Mouse (Mus musculus) stomach, embryonic 16.5 days (tissue): ENCODE measurements around the gene R3hcc1l. TPM values are rescaled to one million over a fixed set of nuclear protein-coding genes. Genes with fewer than 3 reads are reported as not detected.

Experiments used
- ATAC-seq: fragments of 200-750 bp; cut with Nextera tagmentation; 2 replicates; pipeline ENCODE4 v1.8.0; 2017; ENCODE audit warnings: moderate number of reproducible peaks, moderate TSS enrichment; ENCODE audit not compliant: insufficient read depth, low FRiP score
- H3K27ac ChIP-seq: fragments of 300-500 bp; sonication (generic); 2 replicates; pipeline ENCODE4 v1.5.1; 2014; ENCODE audit warnings: low read length
- H3K27me3 ChIP-seq: fragments of 300-500 bp; sonication (generic); 2 replicates; pipeline ENCODE4 v1.6.1; 2014; ENCODE audit warnings: low read length, control low read depth, mixed read lengths; ENCODE audit not compliant: control insufficient read depth, insufficient read depth
- H3K36me3 ChIP-seq: fragments of 300-500 bp; sonication (generic); 2 replicates; pipeline ENCODE4 v1.6.1; 2014; ENCODE audit warnings: low read length; ENCODE audit not compliant: control insufficient read depth, insufficient read depth
- H3K4me1 ChIP-seq: fragments of 300-500 bp; sonication (generic); 2 replicates; pipeline ENCODE4 v1.6.1; 2014; ENCODE audit warnings: low read length, control low read depth, mixed read lengths; ENCODE audit not compliant: control insufficient read depth, insufficient read depth
- H3K4me2 ChIP-seq: fragments of 300-500 bp; sonication (generic); 2 replicates; pipeline ENCODE4 v1.6.1; 2014; ENCODE audit warnings: low read depth, low read length, mixed read lengths
- H3K4me3 ChIP-seq: fragments of 300-500 bp; sonication (generic); replicated peaks from 2 replicates; pipeline ENCODE4 v1.5.1; 2014; ENCODE audit warnings: mild to moderate bottlenecking, low read length
- H3K9ac ChIP-seq: fragments of 300-500 bp; sonication (generic); 2 replicates; pipeline ENCODE4 v1.6.1; 2014; ENCODE audit warnings: low read length
- H3K9me3 ChIP-seq: fragments of 300-500 bp; sonication (generic); replicated peaks from 2 replicates; pipeline ENCODE4 v1.6.1; 2016; ENCODE audit warnings: low read length, control low read depth; ENCODE audit not compliant: control insufficient read depth
- WGBS: fragments of 180-500 bp; shearing (Covaris S2); extraction: QIAGEN DNeasy Blood & Tissue Kit; methylation state at CpG from one replicate; pipeline ENCODE4 v1.1.7; 2014; 5-methylcytosine and 5-hydroxymethylcytosine counted together
- polyA plus RNA-seq: library from polyadenylated mRNA; unstranded; fragments of >200 nt; fragmentation: Nextera tagmentation; extraction: Ambion mirVana; gene quantifications from 2 replicates; pipeline ENCODE4 v1.2.1, GENCODE M21; 2015

R3hcc1l gene
- polyA plus RNA-seq, 1 experiment from 2014 or later, result 22.2 TPM

DNA sequence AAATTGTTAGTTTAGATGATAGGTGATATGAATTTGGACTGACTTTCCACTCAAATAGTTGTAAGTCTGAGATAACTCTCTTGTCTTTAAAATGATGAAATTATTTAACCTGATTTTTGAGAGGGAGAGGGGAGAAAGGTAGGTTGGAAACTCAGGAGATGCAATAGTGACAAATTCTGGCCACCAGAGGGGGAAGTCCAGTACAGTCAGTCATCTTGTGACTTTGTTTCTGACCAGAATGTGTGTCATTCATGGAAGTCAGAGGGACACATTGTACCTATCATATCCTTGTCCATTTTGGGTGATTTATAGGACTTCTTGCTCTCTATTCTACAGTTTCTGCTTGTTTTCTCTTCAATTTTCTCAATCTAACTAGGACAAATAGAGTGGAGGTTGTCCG is 19.0 kb downstream of the R3hcc1l start:
- Histone ChIP-seq H3K27me3 (no peaks in the 10 kb centered on the region), H3K36me3 (no peaks in the 10 kb centered on the region), H3K4me2 (no peak overlapping the region), H3K9ac (no peak overlapping the region), H3K9me3 (no peaks in the 10 kb centered on the region), H3K4me1 (no peaks in the 10 kb centered on the region), H3K4me3 (no peak overlapping the region), H3K27ac (no peak overlapping the region)
- no peak for ATAC-seq
- 92% methylated on average over 1 of the region's 1 CpGs for WGBS

DNA sequence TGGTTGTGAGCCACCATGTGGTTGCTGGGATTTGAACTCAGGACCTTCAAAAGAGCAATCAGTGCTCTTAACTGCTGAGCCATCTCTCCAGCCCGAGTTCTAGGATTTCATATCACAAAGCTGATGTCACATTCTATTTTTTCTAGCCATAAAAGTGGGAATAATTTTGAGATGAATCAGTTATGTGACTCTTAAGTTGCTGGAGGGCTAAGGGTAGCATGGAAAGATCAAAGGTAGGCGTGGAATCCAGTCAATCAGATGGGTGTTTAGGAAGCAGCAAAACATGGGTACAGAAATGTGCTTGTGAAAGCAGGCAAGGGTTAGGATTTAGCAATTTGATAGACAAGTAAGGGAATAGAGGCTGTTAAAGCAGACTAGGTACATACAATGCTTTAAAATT is 20.4 kb downstream of the R3hcc1l start:
- Histone ChIP-seq H3K9me3 (no peaks in the 10 kb centered on the region), H3K4me1 (no peaks in the 10 kb centered on the region), H3K4me2 (no peak overlapping the region), H3K36me3 (no peaks in the 10 kb centered on the region), H3K27ac (no peak overlapping the region), H3K4me3 (no peak overlapping the region), H3K9ac (no peak overlapping the region), H3K27me3 (no peaks in the 10 kb centered on the region)
- ATAC-seq, result no peak
- 85% methylated on average over 2 of the region's 2 CpGs for WGBS

DNA sequence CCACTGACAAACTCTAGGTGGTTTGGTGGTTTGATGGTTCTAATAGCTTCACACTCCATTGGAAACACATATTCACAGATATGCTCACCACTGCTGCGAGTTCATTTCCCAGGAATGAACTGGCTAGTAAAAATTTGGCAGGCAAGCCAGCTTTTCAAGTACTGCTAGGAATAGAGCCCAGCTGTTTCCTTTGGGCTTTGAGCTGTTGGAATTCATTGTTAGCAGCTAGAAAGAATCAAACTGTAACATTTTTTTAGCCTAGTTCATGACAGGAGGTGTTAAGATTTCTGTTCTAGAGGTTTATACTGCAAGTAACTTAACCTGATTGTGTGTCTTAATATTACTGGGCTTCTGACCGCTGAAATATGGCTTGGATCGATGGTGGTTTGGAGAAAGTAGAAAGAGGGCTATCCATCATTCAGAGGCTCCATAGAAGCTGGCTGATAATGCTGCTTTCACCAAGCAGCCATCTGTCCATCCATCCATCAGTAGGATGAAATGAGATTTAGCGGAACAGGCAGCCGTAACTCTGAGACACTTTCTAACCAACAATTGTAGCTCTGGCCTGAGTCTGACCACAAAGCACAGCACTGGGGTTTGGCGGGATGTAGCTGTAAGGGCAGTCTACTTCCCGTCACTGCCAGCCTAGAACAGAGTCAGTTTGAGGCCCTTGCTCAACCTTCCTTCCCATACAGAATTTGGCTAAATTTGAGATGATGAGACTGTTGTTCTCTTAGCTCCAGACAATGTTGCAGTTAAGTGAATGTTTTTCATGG is 21.0 kb downstream of the R3hcc1l start:
- H3K9me3 ChIP-seq, result no peaks in the 10 kb centered on the region
- no peak overlapping the region for H3K4me3 ChIP-seq
- H3K27me3 ChIP-seq, result no peaks in the 10 kb centered on the region
- ATAC-seq, result no peak
- H3K36me3 ChIP-seq, result no peaks in the 10 kb centered on the region
- H3K9ac ChIP-seq, result no peak overlapping the region
- no peaks in the 10 kb centered on the region for H3K4me1 ChIP-seq
- no peak overlapping the region for H3K27ac ChIP-seq
- H3K4me2 ChIP-seq, result no peak overlapping the region
- WGBS, result 58% methylated on average over 7 of the region's 7 CpGs

DNA sequence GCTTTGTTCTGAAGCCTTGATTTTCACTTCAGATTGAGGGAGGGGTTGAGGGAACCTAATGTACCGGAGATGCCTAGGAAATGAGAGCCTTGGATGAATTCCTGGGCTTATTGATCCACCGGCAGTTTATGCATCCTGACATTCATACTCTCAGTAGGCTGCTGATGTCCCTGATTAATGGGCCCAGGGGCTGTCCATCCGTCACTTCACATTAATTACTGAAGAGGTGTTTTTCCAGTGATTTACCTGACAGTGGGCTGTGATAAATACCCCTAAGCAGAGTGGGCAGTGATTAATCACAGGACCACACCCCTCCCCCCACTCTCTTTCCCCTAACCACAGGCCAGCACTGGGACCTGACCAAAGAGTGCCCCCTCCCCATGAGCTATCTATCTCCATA is 22.1 kb downstream of the R3hcc1l start:
- no peaks in the 10 kb centered on the region for H3K27me3 ChIP-seq

DNA sequence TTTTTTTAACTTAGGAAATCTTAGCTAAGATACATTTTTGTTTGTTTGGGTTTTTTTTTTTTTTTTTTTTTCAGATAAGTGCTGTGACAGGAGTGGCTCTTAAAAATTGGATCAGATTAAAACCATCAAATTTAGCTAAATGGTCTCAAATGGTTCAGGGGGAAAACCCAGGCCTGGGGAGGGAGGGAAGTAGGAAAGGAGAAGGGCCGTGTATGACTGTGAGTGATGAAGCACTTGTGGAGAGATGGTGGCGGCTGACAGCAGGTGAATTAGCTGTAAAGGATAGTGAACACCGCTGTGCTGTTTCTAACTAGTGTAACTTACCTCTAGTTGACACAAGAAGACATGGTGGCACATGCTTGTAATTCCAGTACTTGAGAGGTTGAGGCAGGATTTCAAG is 40.1 kb downstream of the R3hcc1l start:
- no peaks in the 10 kb centered on the region for H3K4me1 ChIP-seq
- no peaks in the 10 kb centered on the region for H3K36me3 ChIP-seq
- WGBS, result 87% methylated on average over 3 of the region's 3 CpGs
- H3K9me3 ChIP-seq, result no peaks in the 10 kb centered on the region
- no peaks in the 10 kb centered on the region for H3K27me3 ChIP-seq
- H3K9ac ChIP-seq, result no peak overlapping the region
- no peak for ATAC-seq
- no peak overlapping the region for H3K27ac ChIP-seq
- no peak overlapping the region for H3K4me3 ChIP-seq
- H3K4me2 ChIP-seq, result no peak overlapping the region

More for the DNA sequence above, 22.1 kb downstream of the R3hcc1l start:
- no peak overlapping the region for H3K4me2 ChIP-seq
- H3K9ac ChIP-seq, result no peak overlapping the region
- no peaks in the 10 kb centered on the region for H3K9me3 ChIP-seq
- WGBS, result 56% methylated on average over 3 of the region's 3 CpGs
- no peaks in the 10 kb centered on the region for H3K4me1 ChIP-seq
- H3K36me3 ChIP-seq, result no peaks in the 10 kb centered on the region
- H3K4me3 ChIP-seq, result no peak overlapping the region
- no peak overlapping the region for H3K27ac ChIP-seq
- ATAC-seq, result no peak

DNA sequence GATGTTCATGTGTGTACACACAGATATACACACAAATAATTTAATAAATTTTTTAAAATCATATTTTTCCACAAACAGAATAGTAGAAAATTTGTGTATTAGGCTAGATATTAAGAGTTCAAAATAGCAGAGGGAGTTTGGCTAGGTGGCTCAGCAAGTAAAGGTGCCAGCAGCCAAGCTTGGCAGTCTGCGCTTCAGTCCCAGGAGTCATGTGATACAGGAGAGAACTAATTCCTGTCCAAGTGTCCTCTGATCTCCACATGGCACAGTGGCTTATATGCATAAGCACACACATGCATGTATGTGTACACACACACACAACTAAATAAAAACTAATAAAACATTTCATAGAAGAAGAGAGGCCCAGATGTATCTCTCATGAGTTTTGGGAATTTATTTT is 43.4 kb downstream of the R3hcc1l start:
- Histone ChIP-seq H3K9ac (no peak overlapping the region), H3K4me3 (no peak overlapping the region), H3K27ac (no peak overlapping the region), H3K4me2 (no peak overlapping the region), H3K36me3 (no peaks in the 10 kb centered on the region), H3K9me3 (no peaks in the 10 kb centered on the region), H3K4me1 (no peaks in the 10 kb centered on the region), H3K27me3 (no peaks in the 10 kb centered on the region)
- 95% methylated on average over 1 of the region's 1 CpGs for WGBS
- ATAC-seq, result no peak

DNA sequence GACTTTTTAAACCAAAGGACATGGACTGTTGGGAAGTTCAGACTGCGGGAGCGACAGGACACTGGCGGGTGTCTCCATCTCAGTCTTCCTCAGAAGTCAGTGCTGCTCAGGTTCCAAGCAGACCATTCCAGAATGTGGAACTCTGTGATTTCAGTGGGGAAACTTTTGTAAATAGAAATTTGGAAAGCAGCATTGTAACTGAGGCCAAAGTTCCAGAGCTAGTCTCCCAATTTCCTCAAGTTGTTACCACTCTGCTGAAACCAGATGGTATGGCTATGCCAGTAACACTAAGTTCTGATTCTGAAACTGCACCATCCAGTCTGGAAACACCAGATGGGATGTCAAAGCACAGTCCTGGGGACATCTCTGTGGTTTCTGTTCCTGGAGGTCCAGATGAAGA is 44.4 kb downstream of the R3hcc1l start:
- Histone ChIP-seq H3K27ac (no peak overlapping the region), H3K27me3 (no peaks in the 10 kb centered on the region), H3K4me2 (no peak overlapping the region), H3K36me3 (no peaks in the 10 kb centered on the region), H3K9me3 (no peaks in the 10 kb centered on the region), H3K9ac (no peak overlapping the region), H3K4me3 (no peak overlapping the region), H3K4me1 (no peaks in the 10 kb centered on the region)
- 95% methylated on average over 3 of the region's 3 CpGs for WGBS
- ATAC-seq, result no peak

DNA sequence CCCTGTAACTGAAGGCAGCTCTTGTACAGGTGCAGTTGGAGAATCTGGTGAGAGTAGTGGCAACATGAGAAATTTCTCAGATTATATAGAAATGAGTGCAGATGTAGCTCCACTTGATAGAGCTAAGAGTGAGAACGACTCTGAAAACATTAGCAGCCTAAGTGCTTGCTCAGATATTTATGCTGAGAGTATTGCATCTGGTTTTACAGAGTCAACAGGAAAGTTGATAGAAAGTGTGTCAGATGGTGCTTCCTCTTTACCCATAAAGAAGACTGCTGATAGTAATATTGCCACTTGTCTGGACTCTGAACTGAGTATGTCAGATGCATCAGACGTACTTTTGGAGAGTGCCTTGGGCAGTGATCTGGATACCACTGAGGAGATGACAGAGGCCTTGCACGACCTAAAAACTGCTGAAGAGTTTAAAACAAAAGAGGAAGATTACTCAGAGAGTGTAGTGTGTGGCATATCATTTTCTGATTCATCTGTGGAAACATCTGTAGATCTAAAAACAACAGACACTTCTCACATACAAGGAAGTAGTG is 45.2 kb downstream of the R3hcc1l start:
- H3K27me3 ChIP-seq, result no peaks in the 10 kb centered on the region
- no peak overlapping the region for H3K9ac ChIP-seq
- no peaks in the 10 kb centered on the region for H3K4me1 ChIP-seq
- 87% methylated on average over 3 of the region's 3 CpGs for WGBS
- H3K4me3 ChIP-seq, result no peak overlapping the region
- H3K27ac ChIP-seq, result no peak overlapping the region
- no peak for ATAC-seq
- no peaks in the 10 kb centered on the region for H3K36me3 ChIP-seq
- H3K4me2 ChIP-seq, result no peak overlapping the region
- no peaks in the 10 kb centered on the region for H3K9me3 ChIP-seq

DNA sequence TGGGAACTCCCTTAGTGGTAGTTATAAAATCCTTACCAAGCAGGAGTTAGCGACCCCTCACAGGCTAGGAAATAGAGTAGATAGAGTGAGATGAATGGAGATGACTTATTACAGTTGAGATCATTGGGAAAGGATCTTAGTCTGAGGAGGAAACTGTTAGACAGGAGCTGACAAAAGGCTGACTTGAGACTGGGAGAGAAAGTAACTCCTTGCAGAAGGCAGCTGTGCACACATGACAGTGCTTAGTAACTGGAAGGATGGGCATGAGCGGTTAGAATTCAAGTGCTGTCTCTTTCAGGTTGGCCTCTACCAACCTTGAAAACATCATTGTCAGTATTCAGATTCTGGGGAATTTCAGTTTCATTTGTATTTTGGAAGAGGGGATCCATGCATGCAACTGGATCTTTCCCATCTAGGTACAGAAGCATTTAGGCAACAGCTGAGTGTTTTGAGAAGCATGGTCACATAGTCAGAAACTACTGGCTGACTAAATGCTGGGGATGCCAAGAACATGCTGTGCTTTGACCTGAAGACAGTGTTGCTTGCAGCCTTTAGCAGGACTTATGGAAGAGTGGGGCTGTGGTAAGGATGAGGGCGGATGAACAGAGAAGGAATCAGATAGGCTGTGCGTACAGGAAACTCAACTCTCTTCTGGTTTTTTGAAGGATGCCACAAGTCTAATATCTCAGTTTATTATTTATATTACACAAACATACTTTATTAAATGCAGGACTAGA is 47.9 kb downstream of the R3hcc1l start:
- no peak for ATAC-seq
- WGBS, result 89% methylated on average over 4 of the region's 4 CpGs
- H3K9me3 ChIP-seq, result no peaks in the 10 kb centered on the region
- no peaks in the 10 kb centered on the region for H3K27me3 ChIP-seq
- H3K9ac ChIP-seq, result no peak overlapping the region
- H3K4me2 ChIP-seq, result no peak overlapping the region
- H3K4me1 ChIP-seq, result no peaks in the 10 kb centered on the region
- H3K4me3 ChIP-seq, result no peak overlapping the region
- no peak overlapping the region for H3K27ac ChIP-seq
- no peaks in the 10 kb centered on the region for H3K36me3 ChIP-seq
